In the genomic region with DNA sequence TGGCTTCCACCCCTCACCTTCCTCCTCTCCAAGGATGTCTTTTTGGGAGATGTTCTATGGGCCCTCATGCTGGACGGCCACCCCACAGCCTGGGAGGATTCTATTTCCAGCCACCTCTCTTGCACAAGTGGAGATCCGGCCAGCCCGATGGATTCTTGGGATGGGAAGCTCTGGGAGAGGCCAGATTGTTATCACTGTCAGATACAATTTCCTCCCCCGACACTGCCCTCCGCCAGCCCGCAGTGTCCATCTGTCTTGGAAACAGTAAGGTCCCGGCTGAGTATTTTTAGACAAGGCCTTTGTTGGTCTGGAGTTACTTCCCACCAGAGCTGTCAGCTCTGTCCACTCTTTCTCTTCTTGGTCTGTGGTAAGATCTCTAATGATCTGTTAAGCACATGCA, we compare ENCODE assay signal across 9 mouse cellular contexts.
DNase-seq lines count a peak whose midpoint lies in the region.
"Had no signal": no experiment of that assay in that cellular context is flagged by ENCODE, and none has a peak within 500 bp of the region (broad histone marks: within the 10 kb centered on the region; RNA-seq: fewer than 3 reads in every experiment).

No protein-coding gene starts in this region.

- DNase-seq in lung, postnatal 10 days: peak; percentile 19
- DNase-seq in lung, postnatal 25 days (ENCODE audit: low spot score): no peak
- DNase-seq in cerebellum, adult 8-10 months: peak; percentile 84
- peak; percentile 36 to 61 for DNase-seq in kidney, adult 8-10 months
- DNase-seq in ovary, adult 18-20 months (ENCODE audit: low spot score): no peak
- no peak for DNase-seq in layer of hippocampus, adult 11-12 months (ENCODE audit: low spot score)
- no peak for DNase-seq in spleen, postnatal 14 days (ENCODE audit: low spot score in 2 of 2)
- DNase-seq: heart, postnatal 10 days; spleen, adult 18-20 months had no signal

Comparison
In these comparisons a context has a peak if more than half of its experiments do, and no peak if none do; other contexts are left out.
1. DNase-seq: peak in lung, postnatal 10 days (single experiment), cerebellum, adult 8-10 months (single experiment) and kidney, adult 8-10 months (2 of 2); none in lung, postnatal 25 days (single experiment), ovary, adult 18-20 months (single experiment), layer of hippocampus, adult 11-12 months (single experiment) and spleen, postnatal 14 days (0 of 2).